Mouse (Mus musculus) CH12.LX (cell line): Measurements from ENCODE around the gene Gkn2. TPM values are rescaled to one million over a fixed set of nuclear protein-coding genes. Genes with fewer than 3 reads are reported as not detected.

Experiments used
- DNase-seq: peaks from one replicate; pipeline ENCODE4 v3.0.0-alpha.2; 2013; ENCODE audit errors: extremely low read depth
- H3K27ac ChIP-seq: 2 replicates; pipeline ENCODE4 v1.5.1; 2012; ENCODE audit warnings: low read depth, mild to moderate bottlenecking, control low read depth, moderate library complexity; ENCODE audit not compliant: insufficient read depth
- H3K27me3 ChIP-seq: replicated peaks from 2 replicates; pipeline ENCODE3; 2012; ENCODE audit warnings: inconsistent platforms
- H3K36me3 ChIP-seq, 2 experiments: replicated peaks in 1 of 2; 2 replicates each; pipeline versions ENCODE3 to v1.6.1; 2012; ENCODE audit warnings: inconsistent platforms in 1 of 2, low read length in 1 of 2, mild to moderate bottlenecking in 1 of 2, mixed read lengths in 1 of 2, moderate library complexity in 1 of 2; ENCODE audit not compliant: control insufficient read depth in 1 of 2, insufficient read depth in 1 of 2
- H3K4me1 ChIP-seq, 2 experiments: 2 replicates each; pipeline ENCODE4 v1.6.1; 2012; ENCODE audit warnings: inconsistent platforms in 1 of 2, moderate library complexity in 1 of 2; ENCODE audit not compliant: insufficient read depth in 2 of 2, control insufficient read depth in 1 of 2
- H3K4me2 ChIP-seq: 2 replicates; pipeline ENCODE4 v1.6.1; 2012; ENCODE audit warnings: low read depth, mild to moderate bottlenecking, control low read depth; ENCODE audit not compliant: poor library complexity, insufficient read depth, severe bottlenecking
- H3K4me3 ChIP-seq, 3 experiments: fragments of 150-350 bp in 1 of 3; sonication (generic) in 1 of 3; replicated peaks in 1 of 3; 2 replicates each; pipeline versions ENCODE3 to v1.5.1; 2011 to 2012; ENCODE audit warnings: low read depth in 2 of 3, low read length in 2 of 3, mild to moderate bottlenecking in 2 of 3, moderate library complexity in 2 of 3, control low read depth in 1 of 3, improper control_type of control experiment in 1 of 3, inconsistent platforms in 1 of 3, mixed read lengths in 1 of 3; ENCODE audit not compliant: poor library complexity in 1 of 3
- H3K79me2 ChIP-seq: replicated peaks from 2 replicates; pipeline ENCODE4 v1.6.1; 2012; ENCODE audit warnings: mild to moderate bottlenecking, moderate library complexity; ENCODE audit not compliant: control insufficient read depth, poor library complexity, insufficient read depth, severe bottlenecking; ENCODE audit errors: extremely low read depth
- H3K9ac ChIP-seq: 2 replicates; pipeline ENCODE4 v1.6.1; 2012; ENCODE audit warnings: low read depth, mild to moderate bottlenecking, control low read depth, moderate library complexity; ENCODE audit not compliant: insufficient read depth
- H3K9me3 ChIP-seq: replicated peaks from 2 replicates; pipeline ENCODE3; 2012; ENCODE audit warnings: low read length, inconsistent platforms, mixed read lengths
- CTCF ChIP-seq, 2 experiments: IDR thresholded peaks in 1 of 2; conservative IDR thresholded peaks in 1 of 2; 2 replicates each; pipeline ENCODE4 v1.5.1; 2011 to 2012; ENCODE audit warnings: low read depth in 2 of 2, low read length in 2 of 2, improper control_type of control experiment in 1 of 2, inconsistent platforms in 1 of 2, mild to moderate bottlenecking in 1 of 2, moderate library complexity in 1 of 2
- ETS1 ChIP-seq: conservative IDR thresholded peaks from 2 replicates; pipeline ENCODE4 v1.6.1; 2012; ENCODE audit warnings: low read depth, mild to moderate bottlenecking, inconsistent platforms, low read length, improper control_type of control experiment, moderate library complexity
- JUN ChIP-seq: IDR thresholded peaks from 2 replicates; pipeline ENCODE4 v1.6.1; 2011; ENCODE audit warnings: low read depth, mild to moderate bottlenecking, low read length, improper control_type of control experiment, moderate library complexity; ENCODE audit not compliant: insufficient read depth
- KAT2A ChIP-seq: IDR thresholded peaks from 2 replicates; pipeline ENCODE4 v1.6.1; 2012; ENCODE audit warnings: low read length, improper control_type of control experiment, inconsistent platforms; ENCODE audit not compliant: insufficient replicate concordance
- MAFK ChIP-seq: IDR thresholded peaks from 2 replicates; pipeline ENCODE4 v1.6.1; 2011; ENCODE audit warnings: low read length, improper control_type of control experiment; ENCODE audit not compliant: insufficient replicate concordance
- RAD21 ChIP-seq: IDR thresholded peaks from 2 replicates; pipeline ENCODE4 v1.6.1; 2011; ENCODE audit warnings: low read depth, mild to moderate bottlenecking, low read length, improper control_type of control experiment, moderate library complexity
- SMC3 ChIP-seq: IDR thresholded peaks from 2 replicates; pipeline ENCODE4 v1.6.1; 2011; ENCODE audit warnings: low read depth, low read length, improper control_type of control experiment
- ZKSCAN1 ChIP-seq: IDR thresholded peaks from 2 replicates; pipeline ENCODE4 v1.6.1; 2012; ENCODE audit warnings: low read depth, inconsistent platforms, low read length, improper control_type of control experiment, borderline replicate concordance
- ZNF384 ChIP-seq: IDR thresholded peaks from 2 replicates; pipeline ENCODE4 v1.6.1; 2012; ENCODE audit warnings: low read depth, low read length, improper control_type of control experiment, inconsistent platforms
- dilution Hi-C: fragments of 300-500 bp; cut with MboI; formaldehyde crosslinking; loops from 2 replicates; pipeline ENCODE4 v1.14.3; 2020; ENCODE audit warnings: low sequenced_read_pairs; ENCODE audit not compliant: extremely low pct_unique_long_range_greater_than_20kb, extremely low pct_ligation_motif_present
- in situ Hi-C: fragments of 300-500 bp; cut with MboI; formaldehyde crosslinking; loops from 3 replicates; pipeline ENCODE4 v1.14.3; 2019; ENCODE audit warnings: low sequenced_read_pairs, low pct_ligation_motif_present, low pct_unique_long_range_greater_than_20kb, mixed read lengths
- polyA plus RNA-seq: library from polyadenylated mRNA; unstranded; fragments of >175 nt; gene quantifications from 2 replicates; pipeline ENCODE4 v1.2.1, GENCODE M21; 2012; ENCODE audit warnings: low read depth; ENCODE audit not compliant: insufficient read length
- total RNA-seq, 2 experiments: library from RNA; depleted of rRNA; stranded (reverse); fragments of 300-350 nt in 1 of 2; fragments of >200 nt in 1 of 2; gene quantifications; 2 replicates each; pipeline ENCODE4 v1.2.3; 2012 to 2014

The Gkn2 gene
- total and polyA plus RNA-seq, 3 experiments = not detected

DNA sequence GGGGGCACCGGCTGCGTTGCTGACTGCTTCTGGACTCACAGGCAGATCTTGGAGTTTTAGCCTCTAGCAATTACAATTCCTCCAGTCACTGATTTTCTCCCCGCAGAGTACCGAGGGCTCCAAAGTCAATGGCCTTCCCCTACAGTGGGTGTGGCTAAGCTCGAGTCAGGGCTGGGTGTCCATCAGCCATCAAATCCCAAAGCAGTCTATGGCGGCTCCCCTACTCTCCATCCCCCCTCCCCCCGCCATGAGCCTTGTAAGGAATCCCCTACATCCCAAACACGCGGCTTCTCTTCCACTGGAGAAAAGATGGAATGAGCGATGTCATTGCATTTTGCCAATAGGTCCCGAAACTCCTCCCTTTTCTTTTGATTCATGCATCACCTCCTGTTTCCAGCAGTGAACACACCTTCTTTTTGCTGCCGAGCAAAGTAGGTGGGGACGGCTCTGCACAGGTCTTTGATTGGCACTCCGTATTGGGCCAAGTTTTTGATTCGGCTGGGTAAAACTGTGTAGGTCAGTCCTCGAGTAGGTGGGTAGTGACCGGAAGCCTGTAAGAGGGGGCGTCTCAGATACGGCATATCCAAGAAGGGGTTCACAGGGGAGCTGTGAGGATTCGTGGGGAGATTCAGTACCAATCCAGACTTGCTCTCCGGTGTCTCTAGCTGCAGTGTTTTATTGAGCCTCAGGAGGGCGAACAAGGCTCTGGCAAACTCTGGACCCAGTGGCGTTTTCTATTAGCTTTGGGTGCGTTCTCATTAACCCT, 11.0 kb downstream of the Gkn2 start:
- Histone ChIP-seq H3K79me2 (no peaks in the 10 kb centered on the region), H3K27me3 (peaks cover 6% of the 10 kb centered on the region), H3K9ac (no peak overlapping the region)
- TF ChIP-seq KAT2A (no peak), SMC3 (peak; percentile 29), CTCF (conservative IDR thresholded peaks at IDR 0.05 in 1 of 2, IDR thresholded peaks at IDR 0.05 in 1 of 2; ENCODE audit: low read depth in 2 of 2, low read length in 2 of 2) (peak; percentile 12 to 53; a peak in 2 of 4 replicates), RAD21 (peak; percentile 47), JUN (no peak)
- TF ChIP-seq, all 38 proteins: peak for 3
- Histone ChIP-seq H3K4me1 (peaks cover 0 to 31% of the 10 kb centered on the region in 2 experiments; a peak in 2 of 4 replicates), H3K9me3 (no peaks in the 10 kb centered on the region), H3K27ac (no peak overlapping the region), H3K4me3 (no peak overlapping the region), H3K4me2 (0 out of 2 replicates have a peak overlapping the region, but pooled peaks have one; percentile 33), H3K36me3 (no peaks in the 10 kb centered on the region)
- dilution Hi-C loops = no loop called here
- no peak for DNase-seq
- in situ Hi-C loops = no loop called here

DNA sequence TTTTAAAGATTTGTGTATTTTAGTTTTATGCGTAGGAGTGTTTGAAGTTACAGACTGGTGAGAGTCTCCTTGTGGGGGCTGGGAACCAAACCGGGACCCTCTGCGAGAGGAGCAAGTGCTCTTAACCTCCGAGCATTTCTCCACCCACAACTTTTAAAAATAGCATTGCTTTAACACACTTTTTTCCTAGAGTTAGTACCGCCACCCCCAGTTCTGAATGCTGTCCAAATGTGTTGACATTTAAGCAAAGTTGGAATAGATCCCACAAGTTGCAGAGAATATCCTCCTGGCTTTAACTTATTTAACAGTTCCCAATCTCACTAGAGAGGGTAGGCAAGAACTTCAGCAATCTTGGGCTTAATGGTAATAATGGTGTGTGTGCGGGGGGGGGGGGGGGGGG, 11.6 kb downstream of the Gkn2 start:
- Histone ChIP-seq H3K4me2 (no peak overlapping the region), H3K27ac (no peak overlapping the region), H3K4me1 (peaks cover 0 to 31% of the 10 kb centered on the region in 2 experiments; a peak in 2 of 4 replicates), H3K36me3 (no peaks in the 10 kb centered on the region), H3K9me3 (no peaks in the 10 kb centered on the region), H3K27me3 (peaks cover 6% of the 10 kb centered on the region), H3K9ac (no peak overlapping the region)
- dilution Hi-C loops = no loop called here
- no peak for DNase-seq
- in situ Hi-C loops = no loop called here
- TF ChIP-seq MAFK = no peak
- TF ChIP-seq ZKSCAN1 = no peak
- TF ChIP-seq, all 38 proteins: peak for 0
- Histone ChIP-seq H3K4me3 (no peak overlapping the region), H3K79me2 (no peaks in the 10 kb centered on the region)

DNA sequence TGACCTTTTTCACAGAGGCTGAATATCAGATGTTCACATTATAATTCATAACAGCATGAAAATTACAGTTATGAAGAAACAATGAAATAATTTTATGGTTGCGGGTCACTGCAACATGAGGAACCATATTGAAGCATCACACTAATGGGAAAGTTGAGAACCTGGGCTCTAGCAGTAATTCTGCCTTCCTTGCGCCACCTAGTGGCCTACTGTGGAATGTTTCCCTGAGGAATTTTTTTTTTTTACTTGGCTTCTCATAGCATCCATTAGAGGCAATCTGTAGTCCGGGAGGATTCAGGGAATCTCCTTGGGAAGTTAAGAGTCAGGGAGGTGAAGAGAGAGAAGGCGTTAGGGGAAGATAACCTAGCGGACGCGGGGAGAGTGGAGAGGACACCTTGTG, 13.0 kb downstream of the Gkn2 start:
- Histone ChIP-seq H3K4me2 (no peak overlapping the region), H3K36me3 (no peaks in the 10 kb centered on the region), H3K79me2 (no peaks in the 10 kb centered on the region), H3K4me1 (peaks cover 0 to 20% of the 10 kb centered on the region in 2 experiments; a peak in 2 of 4 replicates), H3K27ac (no peak overlapping the region)
- dilution Hi-C loops (no loop called here), in situ Hi-C loops (no loop called here)
- DNase-seq = peak; percentile 65
- peak; percentile 88 to 89 for TF ChIP-seq CTCF (conservative IDR thresholded peaks at IDR 0.05 in 1 of 2, IDR thresholded peaks at IDR 0.05 in 1 of 2; ENCODE audit: low read depth in 2 of 2, low read length in 2 of 2)
- TF ChIP-seq RAD21 = peak; percentile 60
- TF ChIP-seq ETS1 = no peak
- TF ChIP-seq ZNF384 = peak; percentile 97
- TF ChIP-seq SMC3 = peak; percentile 68
- TF ChIP-seq, all 38 proteins: peak for 4
- Histone ChIP-seq H3K9ac (no peak overlapping the region), H3K27me3 (peaks cover 8% of the 10 kb centered on the region), H3K9me3 (no peaks in the 10 kb centered on the region), H3K4me3 (no peak overlapping the region)
